Mouse (Mus musculus) embryonic fibroblast, embryonic 13.5 days (primary cell): ENCODE data around the gene Ntrk2. TPM values are rescaled to one million over a fixed set of nuclear protein-coding genes. Genes with fewer than 3 reads are reported as not detected.

ENCODE experiments used
- H3K27ac ChIP-seq: 2 replicates; pipeline ENCODE4 v1.5.1; 2012; ENCODE audit warnings: low read length, control low read depth, inconsistent platforms; ENCODE audit not compliant: insufficient read depth
- H3K4me1 ChIP-seq: 2 replicates; pipeline ENCODE4 v1.6.1; 2011; ENCODE audit warnings: low read length; ENCODE audit not compliant: control insufficient read depth, insufficient read depth
- H3K4me3 ChIP-seq: 2 replicates; pipeline ENCODE4 v1.5.1; 2011; ENCODE audit warnings: mild to moderate bottlenecking, control low read depth, low read length; ENCODE audit not compliant: insufficient read depth
- CTCF ChIP-seq: IDR thresholded peaks from 2 replicates; pipeline ENCODE4 v1.5.1; 2011; ENCODE audit warnings: mild to moderate bottlenecking, control low read depth, low read length, moderate library complexity, borderline replicate concordance; ENCODE audit not compliant: insufficient read depth
- POLR2A ChIP-seq: IDR thresholded peaks from 2 replicates; pipeline ENCODE4 v1.6.1; 2011; ENCODE audit warnings: low read depth, mild to moderate bottlenecking, control low read depth, low read length, moderate library complexity
- polyA plus RNA-seq: library from polyadenylated mRNA; stranded (reverse); fragments of >200 nt; gene quantifications from 2 replicates; pipeline ENCODE4 v1.2.4, GENCODE M21; 2011; ENCODE audit warnings: low read depth; ENCODE audit not compliant: missing spikeins, insufficient read length

The Ntrk2 gene
- polyA plus RNA-seq, 1 experiment, result 1.4 TPM

GRCm38 (mm10) chr13:59057886-59058285 lies 251.5 kb downstream of the Ntrk2 start:
- no peak overlapping the region for H3K4me3 ChIP-seq
- no peaks in the 10 kb centered on the region for H3K4me1 ChIP-seq
- no peak for TF ChIP-seq CTCF
- no peak for TF ChIP-seq POLR2A
- H3K27ac ChIP-seq, result no peak overlapping the region

GRCm38 (mm10) chr13:59059118-59059517 lies 252.7 kb downstream of the Ntrk2 start:
- Histone ChIP-seq H3K4me1 (no peaks in the 10 kb centered on the region), H3K4me3 (no peak overlapping the region), H3K27ac (no peak overlapping the region)
- TF ChIP-seq CTCF (no peak), POLR2A (no peak)

- no peak overlapping the region for H3K4me3 ChIP-seq
- no peaks in the 10 kb centered on the region for H3K4me1 ChIP-seq
- H3K27ac ChIP-seq, result no peak overlapping the region
- TF ChIP-seq CTCF, result no peak
- TF ChIP-seq POLR2A, result no peak
Observed at GRCm38 (mm10) chr13:59065677-59066076, 259.3 kb downstream of the Ntrk2 start.

- no peak for TF ChIP-seq POLR2A
- peak; percentile 48; the same call in 1 of the 2 replicates for TF ChIP-seq CTCF
- no peak overlapping the region for H3K4me3 ChIP-seq
- H3K4me1 ChIP-seq, result no peaks in the 10 kb centered on the region
- no peak overlapping the region for H3K27ac ChIP-seq
Observed at GRCm38 (mm10) chr13:59073635-59074256, 267.4 kb downstream of the Ntrk2 start.

GRCm38 (mm10) chr13:59076489-59076888 lies 270.1 kb downstream of the Ntrk2 start:
- Histone ChIP-seq H3K27ac (no peak overlapping the region), H3K4me3 (no peak overlapping the region), H3K4me1 (no peaks in the 10 kb centered on the region)
- TF ChIP-seq CTCF, result no peak
- no peak for TF ChIP-seq POLR2A

GRCm38 (mm10) chr13:59079761-59080461 lies 273.5 kb downstream of the Ntrk2 start:
- Histone ChIP-seq H3K4me3 (no peak overlapping the region), H3K27ac (no peak overlapping the region), H3K4me1 (no peaks in the 10 kb centered on the region)
- TF ChIP-seq POLR2A, result no peak
- TF ChIP-seq CTCF, result no peak

GRCm38 (mm10) chr13:59080468-59080867 lies 274.1 kb downstream of the Ntrk2 start:
- TF ChIP-seq POLR2A (no peak), CTCF (no peak)
- no peak overlapping the region for H3K4me3 ChIP-seq
- H3K4me1 ChIP-seq, result no peaks in the 10 kb centered on the region
- H3K27ac ChIP-seq, result no peak overlapping the region

- TF ChIP-seq CTCF (no peak), POLR2A (no peak)
- H3K4me3 ChIP-seq, result no peak overlapping the region
- H3K27ac ChIP-seq, result no peak overlapping the region
- H3K4me1 ChIP-seq, result no peaks in the 10 kb centered on the region
Observed at GRCm38 (mm10) chr13:59089016-59089415, 282.6 kb downstream of the Ntrk2 start.

- TF ChIP-seq POLR2A (no peak), CTCF (no peak)
- Histone ChIP-seq H3K27ac (no peak overlapping the region), H3K4me3 (no peak overlapping the region)
Observed at GRCm38 (mm10) chr13:59091138-59091971, 285.0 kb downstream of the Ntrk2 start.

More at GRCm38 (mm10) chr13:59091138-59091971, 285.0 kb downstream of the Ntrk2 start:
- H3K4me1 ChIP-seq, result no peaks in the 10 kb centered on the region
